Mouse (Mus musculus) hindbrain, embryonic 11.5 days (tissue): ENCODE measurements around the gene Sstr4. TPM values are rescaled to one million over a fixed set of nuclear protein-coding genes. Genes with fewer than 3 reads are reported as not detected.

Experiments used
- polyA plus RNA-seq: library from polyadenylated mRNA; unstranded; fragments of >200 nt; fragmentation: Nextera tagmentation; extraction: Ambion mirVana; gene quantifications from 2 replicates; pipeline ENCODE4 v1.2.1, GENCODE M21; 2014

Gene Sstr4
- polyA plus RNA-seq, 1 experiment from 2014 or later = 0.85 TPM

Other genes with a start within 250 kb of the Sstr4 start
- gene Thbd, start 12.8 kb downstream of the Sstr4 start, polyA plus RNA-seq = 6.8 and 7.4 TPM in 2 replicates
- 6.2 and 7.5 TPM in 2 replicates for gene Cd93, start 48.2 kb downstream of the Sstr4 start, polyA plus RNA-seq